Mouse (Mus musculus): ENCODE measurements around the gene Nav2. TPM values are rescaled to one million over a fixed set of nuclear protein-coding genes. Genes with fewer than 3 reads are reported as not detected.

The Nav2 gene
- polyA plus RNA-seq, 1 experiment = 46.2 TPM

GRCm38 (mm10) chr7:49364486-49365162 lies 456.1 kb downstream of the Nav2 start:
- H3K27me3 ChIP-seq (ENCODE audit: control insufficient read depth, insufficient read depth, low read length) = no peaks in the 10 kb centered on the region
- H3K4me3 ChIP-seq (ENCODE audit: control insufficient read depth, insufficient read depth, low read length) = peak overlapping the region; percentile 34
- H3K4me1 ChIP-seq (replicated peaks; ENCODE audit: control insufficient read depth, insufficient read depth, low read length) = peaks cover 41% of the 10 kb centered on the region
- 38% methylated on average over 13 of the region's 13 CpGs for WGBS
- TF ChIP-seq POLR2A (IDR thresholded peaks at IDR 0.05; ENCODE audit: control insufficient read depth, extremely low read depth, insufficient read depth, low read length, poor library complexity) (no peak), CTCF (IDR thresholded peaks at IDR 0.05; ENCODE audit: borderline replicate concordance, control insufficient read depth, extremely low read depth, insufficient read depth, low read length, poor library complexity) (no peak)
- peak overlapping the region; percentile 79 for H3K27ac ChIP-seq (ENCODE audit: control insufficient read depth, insufficient read depth, low read length)
- H3K36me3 ChIP-seq (ENCODE audit: control insufficient read depth, insufficient read depth, low read length) = no peaks in the 10 kb centered on the region
- peak; percentile 64 for DNase-seq

DNA sequence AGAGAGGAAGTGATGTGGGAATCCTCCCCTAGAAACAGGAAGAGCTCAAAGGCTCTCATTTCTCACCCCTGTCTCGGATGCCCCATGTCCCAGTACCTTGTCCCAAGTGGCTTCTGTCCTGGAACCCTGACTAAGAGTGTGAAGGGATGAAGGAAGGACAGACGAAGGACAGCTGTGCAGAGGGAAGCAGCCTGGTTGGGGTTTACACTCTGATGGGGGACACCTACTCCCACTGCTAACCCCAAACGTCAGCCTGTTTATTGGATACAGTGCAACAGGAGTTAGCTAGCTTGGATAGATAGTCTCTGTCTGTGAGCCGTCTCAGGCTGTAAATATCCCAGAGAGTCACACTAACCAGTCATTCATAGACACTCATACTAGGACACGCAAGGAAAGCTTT lies 460.1 kb downstream of the Nav2 start:
- WGBS = 74% methylated on average over 5 of the region's 5 CpGs
- TF ChIP-seq CTCF (IDR thresholded peaks at IDR 0.05; ENCODE audit: borderline replicate concordance, control insufficient read depth, extremely low read depth, insufficient read depth, low read length, poor library complexity) = no peak
- TF ChIP-seq POLR2A (IDR thresholded peaks at IDR 0.05; ENCODE audit: control insufficient read depth, extremely low read depth, insufficient read depth, low read length, poor library complexity) = no peak
- no peaks in the 10 kb centered on the region for H3K36me3 ChIP-seq (ENCODE audit: control insufficient read depth, insufficient read depth, low read length)
- H3K4me3 ChIP-seq (ENCODE audit: control insufficient read depth, insufficient read depth, low read length) = no peak overlapping the region
- H3K27ac ChIP-seq (ENCODE audit: control insufficient read depth, insufficient read depth, low read length) = no peak overlapping the region
- peaks cover 32% of the 10 kb centered on the region for H3K4me1 ChIP-seq (replicated peaks; ENCODE audit: control insufficient read depth, insufficient read depth, low read length)
- DNase-seq = no peak
- no peaks in the 10 kb centered on the region for H3K27me3 ChIP-seq (ENCODE audit: control insufficient read depth, insufficient read depth, low read length)

GRCm38 (mm10) chr7:49369006-49369405 lies 460.5 kb downstream of the Nav2 start:
- TF ChIP-seq CTCF (IDR thresholded peaks at IDR 0.05; ENCODE audit: borderline replicate concordance, control insufficient read depth, extremely low read depth, insufficient read depth, low read length, poor library complexity) (no peak), POLR2A (IDR thresholded peaks at IDR 0.05; ENCODE audit: control insufficient read depth, extremely low read depth, insufficient read depth, low read length, poor library complexity) (no peak)
- Histone ChIP-seq H3K4me3 (ENCODE audit: control insufficient read depth, insufficient read depth, low read length) (no peak overlapping the region), H3K4me1 (replicated peaks; ENCODE audit: control insufficient read depth, insufficient read depth, low read length) (peaks cover 29% of the 10 kb centered on the region), H3K27ac (ENCODE audit: control insufficient read depth, insufficient read depth, low read length) (no peak overlapping the region), H3K27me3 (ENCODE audit: control insufficient read depth, insufficient read depth, low read length) (no peaks in the 10 kb centered on the region), H3K36me3 (ENCODE audit: control insufficient read depth, insufficient read depth, low read length) (no peaks in the 10 kb centered on the region)
- no peak for DNase-seq
- 63% methylated on average over 3 of the region's 3 CpGs for WGBS

DNA sequence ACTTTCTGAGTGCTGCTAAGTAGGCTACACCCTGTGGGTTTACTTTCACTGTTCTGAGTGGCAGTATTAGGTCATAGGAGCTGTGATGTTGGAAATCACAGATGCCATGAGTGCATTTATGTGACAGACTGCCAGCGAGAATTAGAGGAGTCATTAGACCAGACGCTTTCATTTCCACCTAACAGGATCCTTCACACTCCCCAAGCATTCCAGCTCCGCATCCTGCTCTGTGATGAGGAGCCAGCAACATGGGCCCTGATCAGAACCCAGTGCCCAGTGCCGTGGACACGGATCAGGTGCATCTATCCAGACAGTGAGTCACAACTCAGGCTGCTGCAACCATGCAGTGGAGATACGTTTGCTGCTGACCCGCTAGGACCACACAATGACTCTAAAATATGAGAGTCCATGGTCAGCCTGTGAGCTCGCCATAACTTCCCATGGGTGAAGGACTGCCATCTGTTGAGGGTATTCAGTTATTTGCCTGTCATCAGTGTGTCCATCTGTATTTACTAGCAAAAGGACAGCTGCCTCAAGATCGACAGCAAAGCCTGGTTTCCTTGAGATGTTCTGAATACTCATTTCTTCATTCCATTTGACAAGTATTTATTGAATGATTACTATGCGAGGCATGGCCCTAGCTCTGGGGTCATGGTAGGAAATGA lies 461.4 kb downstream of the Nav2 start:
- H3K4me1 ChIP-seq (replicated peaks; ENCODE audit: control insufficient read depth, insufficient read depth, low read length) = peaks cover 29% of the 10 kb centered on the region
- TF ChIP-seq POLR2A (IDR thresholded peaks at IDR 0.05; ENCODE audit: control insufficient read depth, extremely low read depth, insufficient read depth, low read length, poor library complexity) (no peak), CTCF (IDR thresholded peaks at IDR 0.05; ENCODE audit: borderline replicate concordance, control insufficient read depth, extremely low read depth, insufficient read depth, low read length, poor library complexity) (no peak)
- no peak overlapping the region for H3K4me3 ChIP-seq (ENCODE audit: control insufficient read depth, insufficient read depth, low read length)
- H3K36me3 ChIP-seq (ENCODE audit: control insufficient read depth, insufficient read depth, low read length) = peaks cover 4% of the 10 kb centered on the region; the same call in 1 of the 2 replicates
- H3K27me3 ChIP-seq (ENCODE audit: control insufficient read depth, insufficient read depth, low read length) = no peaks in the 10 kb centered on the region
- WGBS = 96% methylated on average over 10 of the region's 10 CpGs
- no peak overlapping the region for H3K27ac ChIP-seq (ENCODE audit: control insufficient read depth, insufficient read depth, low read length)
- no peak for DNase-seq

GRCm38 (mm10) chr7:49371345-49371744 lies 462.8 kb downstream of the Nav2 start:
- 94% methylated on average over 2 of the region's 2 CpGs for WGBS
- Histone ChIP-seq H3K4me1 (replicated peaks; ENCODE audit: control insufficient read depth, insufficient read depth, low read length) (peaks cover 20% of the 10 kb centered on the region), H3K27me3 (ENCODE audit: control insufficient read depth, insufficient read depth, low read length) (no peaks in the 10 kb centered on the region), H3K27ac (ENCODE audit: control insufficient read depth, insufficient read depth, low read length) (no peak overlapping the region), H3K36me3 (ENCODE audit: control insufficient read depth, insufficient read depth, low read length) (peaks cover 4% of the 10 kb centered on the region; the same call in 1 of the 2 replicates), H3K4me3 (ENCODE audit: control insufficient read depth, insufficient read depth, low read length) (no peak overlapping the region)
- TF ChIP-seq POLR2A (IDR thresholded peaks at IDR 0.05; ENCODE audit: control insufficient read depth, extremely low read depth, insufficient read depth, low read length, poor library complexity) = no peak
- no peak for TF ChIP-seq CTCF (IDR thresholded peaks at IDR 0.05; ENCODE audit: borderline replicate concordance, control insufficient read depth, extremely low read depth, insufficient read depth, low read length, poor library complexity)
- DNase-seq = no peak

DNA sequence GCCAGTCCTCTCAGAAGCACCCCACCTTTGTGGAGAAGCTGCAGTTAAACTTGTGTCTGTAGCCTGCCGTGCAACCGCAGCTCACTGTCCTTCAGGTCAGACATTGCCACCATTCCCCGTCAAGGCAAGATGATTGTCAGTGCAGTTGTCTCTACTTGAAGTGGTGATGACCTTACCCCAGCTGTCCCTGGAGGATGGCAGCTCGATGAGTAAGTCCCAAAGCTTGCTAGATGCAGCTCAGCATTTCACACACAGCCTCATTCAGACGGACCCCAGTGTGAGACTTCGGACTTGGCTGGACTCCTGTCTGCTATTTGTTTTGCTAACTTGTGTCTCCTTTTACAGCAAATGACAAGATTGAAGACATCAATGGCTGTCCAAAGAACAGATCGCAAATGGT lies 463.5 kb downstream of the Nav2 start:
- Histone ChIP-seq H3K4me3 (ENCODE audit: control insufficient read depth, insufficient read depth, low read length) (no peak overlapping the region), H3K4me1 (replicated peaks; ENCODE audit: control insufficient read depth, insufficient read depth, low read length) (peaks cover 16% of the 10 kb centered on the region), H3K27ac (ENCODE audit: control insufficient read depth, insufficient read depth, low read length) (no peak overlapping the region), H3K36me3 (ENCODE audit: control insufficient read depth, insufficient read depth, low read length) (peaks cover 4% of the 10 kb centered on the region; the same call in 1 of the 2 replicates), H3K27me3 (ENCODE audit: control insufficient read depth, insufficient read depth, low read length) (no peaks in the 10 kb centered on the region)
- no peak for DNase-seq
- WGBS = 91% methylated on average over 7 of the region's 7 CpGs
- TF ChIP-seq POLR2A (IDR thresholded peaks at IDR 0.05; ENCODE audit: control insufficient read depth, extremely low read depth, insufficient read depth, low read length, poor library complexity) = no peak
- TF ChIP-seq CTCF (IDR thresholded peaks at IDR 0.05; ENCODE audit: borderline replicate concordance, control insufficient read depth, extremely low read depth, insufficient read depth, low read length, poor library complexity) = no peak
